Mouse (Mus musculus) brain, embryonic 14.5 days (tissue): ENCODE results near the gene Olfr521.

Source experiments
- CTCF ChIP-seq: fragments of 200-500 bp; IDR thresholded peaks from 2 replicates; pipeline ENCODE4 v1.5.1; 2012; ENCODE audit warnings: inconsistent platforms, mild to moderate bottlenecking, moderate library complexity, borderline replicate concordance; ENCODE audit not compliant: insufficient read depth, insufficient read length; ENCODE audit errors: extremely low read depth
- POLR2A ChIP-seq: fragments of 200-500 bp; IDR thresholded peaks from 2 replicates; pipeline ENCODE4 v1.6.1; 2012; ENCODE audit warnings: mild to moderate bottlenecking, inconsistent platforms, borderline replicate concordance; ENCODE audit not compliant: poor library complexity, insufficient read depth, insufficient read length, severe bottlenecking; ENCODE audit errors: extremely low read depth

DNA sequence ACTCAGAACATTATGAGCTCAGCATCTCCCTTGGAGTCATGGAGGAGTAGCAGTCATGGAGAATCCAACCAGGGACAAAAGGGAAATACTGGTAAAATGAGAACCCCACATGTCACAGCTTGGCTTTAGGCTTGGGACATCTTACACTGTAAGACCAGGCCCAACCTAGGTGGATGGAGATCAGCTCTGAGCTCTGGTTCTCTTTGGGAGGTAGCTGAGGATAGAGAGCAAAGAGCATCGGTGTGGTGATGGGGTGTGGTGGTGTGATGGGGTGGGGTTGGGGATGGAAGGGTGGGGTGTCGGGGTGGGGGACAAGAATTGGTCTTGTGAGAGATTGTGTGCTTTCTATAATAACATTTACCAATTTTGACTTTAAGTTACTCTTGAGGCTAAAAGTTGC lies 47.5 kb downstream of the Olfr521 start:
- no peak for TF ChIP-seq CTCF
- TF ChIP-seq POLR2A, result no peak
